Mouse (Mus musculus) T-helper 17 cell (primary cell): Measurements from ENCODE around the gene Prkn.

ENCODE experiments used
- in situ Hi-C, 2 experiments: fragments of 300-600 bp; cut with MboI, MseI; formaldehyde crosslinking; loops; 1 replicate in 1 of 2; 2 replicates in 1 of 2; pipeline ENCODE4 v1.15.1; 2025; ENCODE audit warnings: high pct_unique_total_duplicates in 2 of 2

The Prkn gene

DNA sequence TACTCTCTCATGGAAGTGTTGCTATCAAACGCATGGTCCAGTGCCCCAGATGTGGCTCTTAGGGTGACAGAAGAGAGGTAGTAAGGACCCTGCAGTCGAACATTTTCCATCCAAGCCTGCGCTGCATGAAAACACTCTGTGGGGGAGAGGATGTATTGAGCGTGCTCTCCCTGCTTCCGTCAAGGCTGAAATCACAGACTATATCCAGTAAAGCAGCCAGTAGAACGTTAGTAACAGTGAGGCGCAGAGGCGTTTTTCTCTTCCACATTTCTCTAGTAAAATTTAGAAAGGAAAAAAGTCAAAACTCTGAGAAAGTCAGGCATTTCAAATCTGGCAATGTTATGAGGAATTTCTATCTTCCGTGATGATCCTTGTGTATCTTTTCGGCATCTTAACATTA lies 897.7 kb downstream of the Prkn start:
- in situ Hi-C loops: no loop called here

DNA sequence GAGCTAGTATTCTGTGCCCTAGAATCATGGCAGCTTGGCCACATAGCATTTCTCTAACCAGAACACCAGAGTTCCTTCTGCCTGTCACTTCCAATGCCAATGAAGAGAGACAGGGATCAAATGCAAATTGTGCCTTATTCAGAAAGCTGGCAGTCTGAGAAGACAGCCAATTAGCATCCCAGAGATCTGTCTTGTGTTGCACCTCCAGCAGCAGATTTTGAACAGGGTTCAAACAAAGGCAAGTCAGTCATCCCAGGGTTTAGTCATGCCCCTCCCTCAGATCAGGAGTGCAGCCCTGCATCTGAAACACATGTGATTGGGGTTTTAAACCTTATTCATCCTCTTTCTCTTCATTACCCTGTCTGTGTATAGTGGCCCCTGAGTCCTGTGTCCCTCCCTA lies 900.5 kb downstream of the Prkn start:
- in situ Hi-C loops: no loop called here

DNA sequence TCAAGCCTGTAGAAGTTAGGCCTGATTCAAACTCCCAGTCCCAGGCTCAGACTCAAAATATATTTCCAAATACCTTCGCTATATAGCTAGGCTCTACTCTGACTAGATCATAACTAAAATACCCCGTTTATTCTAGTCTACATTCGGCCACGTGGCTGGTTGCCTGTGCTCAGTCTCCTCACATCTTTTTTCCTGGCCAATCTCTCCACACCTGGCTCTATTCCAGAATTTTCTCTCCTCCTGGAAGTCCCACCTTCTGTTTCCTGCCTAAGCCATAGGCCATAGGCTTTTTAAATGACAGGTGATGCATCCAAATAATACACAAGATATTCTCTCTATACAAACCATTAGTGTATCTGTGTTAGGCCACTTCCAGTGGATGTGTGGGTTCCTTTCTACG lies 901.0 kb downstream of the Prkn start:
- in situ Hi-C loops: no loop called here

GRCm38 (mm10) chr17:11751251-11751650 lies 911.1 kb downstream of the Prkn start:
- in situ Hi-C loops: no loop called here

- in situ Hi-C loops: no loop called here
These were observed 912.5 kb downstream of the Prkn start for GRCm38 (mm10) chr17:11752686-11753085.

GRCm38 (mm10) chr17:11765117-11765516 lies 924.9 kb downstream of the Prkn start:
- in situ Hi-C loops: no loop called here

GRCm38 (mm10) chr17:11765581-11765980 lies 925.4 kb downstream of the Prkn start:
- in situ Hi-C loops: no loop called here

- in situ Hi-C loops: no loop called here
These were observed 927.1 kb downstream of the Prkn start for GRCm38 (mm10) chr17:11767301-11767700.

GRCm38 (mm10) chr17:11768345-11768744 lies 928.2 kb downstream of the Prkn start:
- in situ Hi-C loops: no loop called here

GRCm38 (mm10) chr17:11768971-11769370 lies 928.8 kb downstream of the Prkn start:
- in situ Hi-C loops: no loop called here

- in situ Hi-C loops: no loop called here
These were observed 929.3 kb downstream of the Prkn start for GRCm38 (mm10) chr17:11769513-11769912.

DNA sequence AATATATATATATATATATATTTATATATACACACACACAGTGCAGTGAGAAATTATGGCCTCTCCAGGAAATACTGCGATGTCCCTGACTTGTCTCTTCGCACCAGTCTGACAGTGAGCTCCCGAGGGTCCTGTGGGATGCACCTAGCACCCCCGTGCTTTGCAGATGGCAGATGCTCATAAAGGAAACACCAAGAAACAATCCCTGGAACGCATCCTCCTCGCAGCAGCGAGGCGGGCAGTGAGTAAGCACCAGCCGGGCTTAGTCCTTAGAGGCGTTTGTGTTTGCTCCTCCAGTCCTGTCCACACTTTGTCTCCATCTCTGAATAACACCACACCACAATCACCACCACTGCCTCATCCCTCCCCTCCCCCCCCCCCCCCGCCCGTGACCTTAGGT lies 939.4 kb downstream of the Prkn start:
- in situ Hi-C loops: loop anchor here in 1 of 2 experiments (25.0 kb wide), 1 partner anchor 1758 kb away; no protein-coding TSS in a partner anchor

DNA sequence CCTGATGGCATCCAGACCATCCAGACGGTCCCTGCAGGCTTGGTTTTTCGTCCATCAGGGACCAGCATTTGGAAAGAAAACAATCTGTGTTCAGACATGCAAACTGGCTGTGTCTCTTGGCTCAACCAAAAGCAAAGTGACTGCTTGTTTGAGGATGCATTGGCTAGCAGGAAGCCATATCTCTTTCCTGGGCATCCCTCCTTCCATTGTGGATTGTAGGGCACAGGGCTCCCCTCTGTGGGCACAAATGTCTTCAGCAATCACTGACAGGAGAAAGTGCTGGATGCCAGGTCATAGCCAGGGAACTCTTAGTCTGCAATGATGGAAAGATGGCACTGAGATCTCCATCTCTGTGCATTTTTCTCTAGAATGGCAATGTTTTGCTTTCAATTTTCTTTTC lies 939.8 kb downstream of the Prkn start:
- in situ Hi-C loops: loop anchor here in 1 of 2 experiments (25.0 kb wide), 1 partner anchor 1757 kb away; no protein-coding TSS in a partner anchor

DNA sequence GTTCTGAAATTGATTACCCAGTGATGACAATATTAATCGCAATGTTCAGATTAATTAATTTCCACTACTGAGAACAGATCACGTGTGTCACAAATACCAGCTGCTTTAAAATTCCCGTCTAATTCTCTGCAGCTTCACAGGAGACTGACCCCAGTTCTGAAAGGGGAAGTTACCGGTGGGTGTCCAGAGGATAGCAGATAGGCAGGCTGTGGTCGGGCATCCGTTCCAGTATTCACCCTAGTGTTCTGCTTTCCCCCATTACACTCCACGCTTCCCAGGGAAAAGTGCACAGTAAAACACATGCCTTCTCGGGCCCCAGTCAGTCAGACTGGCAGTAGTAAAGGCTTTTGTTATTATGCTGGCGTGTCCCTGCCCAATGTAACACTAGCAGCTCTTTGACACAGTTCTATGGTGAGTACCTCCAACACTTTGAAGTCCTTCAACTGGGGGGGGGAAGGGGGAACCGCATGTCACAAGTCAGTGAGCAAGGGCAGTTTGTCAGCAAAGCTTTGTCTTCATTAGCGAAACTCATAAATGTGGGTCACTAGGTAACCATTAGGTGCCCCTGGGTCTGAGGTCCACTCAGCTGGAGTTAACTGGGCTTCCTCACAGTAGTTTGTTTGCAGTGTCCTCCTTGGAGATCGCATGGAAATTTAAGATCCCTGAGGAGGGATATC lies 940.8 kb downstream of the Prkn start:
- in situ Hi-C loops: loop anchor here in 1 of 2 experiments (25.0 kb wide), 1 partner anchor 1756 kb away; no protein-coding TSS in a partner anchor

DNA sequence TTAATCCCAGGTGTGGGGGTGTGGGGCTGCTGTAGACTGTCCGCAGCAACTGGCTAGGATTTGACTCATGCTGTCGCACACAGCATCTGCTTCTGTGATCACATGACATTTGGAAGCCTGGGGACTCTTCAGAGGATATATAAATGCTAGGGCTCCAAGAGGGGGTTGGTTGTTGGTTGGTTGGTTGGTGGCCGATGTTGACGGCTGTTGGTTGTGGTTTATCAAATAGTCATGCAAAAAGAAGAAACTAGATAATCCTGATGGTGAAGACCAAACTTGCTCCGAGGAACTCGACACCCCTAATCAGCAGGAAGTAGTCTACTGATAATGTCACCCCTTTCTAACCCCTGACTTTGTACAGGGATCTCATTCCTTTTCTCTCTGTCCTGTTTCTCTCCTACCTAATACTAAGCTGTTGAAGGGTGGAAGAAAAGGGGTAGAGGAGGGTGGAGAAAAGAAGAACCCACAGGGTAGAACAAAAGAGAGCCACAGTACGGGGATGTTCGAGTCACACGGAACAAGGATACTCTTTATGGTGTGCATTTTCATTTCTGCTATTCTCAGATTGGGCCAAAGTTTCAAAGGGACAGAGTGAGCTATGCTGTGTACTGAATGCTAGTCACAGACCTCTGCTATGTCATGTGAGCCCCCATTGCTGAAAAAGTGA lies 948.2 kb downstream of the Prkn start:
- in situ Hi-C loops: loop anchor here in 1 of 2 experiments (25.0 kb wide), 1 partner anchor 1749 kb away; no protein-coding TSS in a partner anchor

DNA sequence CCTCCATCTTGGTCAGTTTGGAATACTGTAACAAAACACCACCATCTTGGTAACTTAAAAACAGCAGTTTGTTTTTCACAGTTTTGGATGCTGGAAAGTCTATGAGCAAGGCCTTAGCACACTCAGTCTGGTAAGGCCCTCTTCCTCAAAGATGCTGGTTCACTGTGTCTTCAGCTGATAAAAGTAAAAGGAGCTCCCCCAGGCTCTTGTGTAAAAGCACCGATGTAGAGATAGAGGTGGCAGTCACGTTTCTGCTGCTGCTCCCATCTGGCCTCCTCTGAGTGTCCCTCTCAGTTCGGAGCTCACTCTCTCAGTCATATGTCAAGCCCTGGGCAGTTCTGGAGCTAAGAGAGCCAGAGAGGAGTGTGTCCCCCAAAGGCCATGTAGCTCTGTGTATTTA lies 955.8 kb downstream of the Prkn start:
- in situ Hi-C loops: loop anchor here in 1 of 2 experiments (25.0 kb wide), 1 partner anchor 1741 kb away; no protein-coding TSS in a partner anchor

DNA sequence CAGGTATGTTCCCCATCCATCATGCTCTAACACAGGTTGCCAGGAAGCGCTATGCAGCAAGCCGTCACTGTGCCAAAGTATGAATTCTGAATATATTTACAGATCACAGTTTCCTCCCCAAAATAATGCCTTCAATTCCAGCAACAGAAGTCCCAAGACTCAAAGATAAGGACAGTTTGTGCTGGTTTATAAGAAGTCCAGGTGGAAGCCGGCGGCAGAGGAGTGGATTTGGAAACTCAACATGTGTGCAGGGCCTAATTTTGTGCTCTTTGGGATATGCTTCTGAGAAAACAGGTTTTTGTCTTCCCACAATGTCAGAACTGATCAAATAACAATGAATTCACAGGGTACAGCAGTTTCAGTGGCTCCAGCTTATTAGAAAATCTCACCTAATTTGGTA lies 961.0 kb downstream of the Prkn start:
- in situ Hi-C loops: loop anchor here in 1 of 2 experiments (10.0 kb wide), 1 partner anchor 1636 kb away; no protein-coding TSS in a partner anchor

GRCm38 (mm10) chr17:11807280-11807679 lies 967.1 kb downstream of the Prkn start:
- in situ Hi-C loops: loop anchor here in 1 of 2 experiments (10.0 kb wide), 1 partner anchor 1642 kb away; no protein-coding TSS in a partner anchor

DNA sequence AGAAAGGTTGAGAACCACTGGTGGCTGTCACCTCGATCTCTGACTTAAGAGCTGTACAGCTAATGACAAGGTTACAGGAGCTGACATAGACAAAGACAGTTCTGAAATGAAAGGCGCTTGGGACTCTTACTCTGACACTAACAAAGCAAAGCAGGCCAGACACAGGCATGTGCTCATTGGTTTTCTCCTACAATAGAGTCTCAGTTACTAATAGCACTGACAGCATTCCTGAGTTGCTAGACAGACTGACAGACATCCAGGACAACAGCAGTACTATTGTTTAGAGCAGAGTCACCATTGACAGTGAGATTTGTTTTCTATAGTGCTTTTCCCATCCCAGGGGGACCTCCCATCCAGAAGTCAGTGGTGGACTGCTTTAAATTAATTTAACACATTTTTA lies 977.7 kb downstream of the Prkn start:
- in situ Hi-C loops: no loop called here

DNA sequence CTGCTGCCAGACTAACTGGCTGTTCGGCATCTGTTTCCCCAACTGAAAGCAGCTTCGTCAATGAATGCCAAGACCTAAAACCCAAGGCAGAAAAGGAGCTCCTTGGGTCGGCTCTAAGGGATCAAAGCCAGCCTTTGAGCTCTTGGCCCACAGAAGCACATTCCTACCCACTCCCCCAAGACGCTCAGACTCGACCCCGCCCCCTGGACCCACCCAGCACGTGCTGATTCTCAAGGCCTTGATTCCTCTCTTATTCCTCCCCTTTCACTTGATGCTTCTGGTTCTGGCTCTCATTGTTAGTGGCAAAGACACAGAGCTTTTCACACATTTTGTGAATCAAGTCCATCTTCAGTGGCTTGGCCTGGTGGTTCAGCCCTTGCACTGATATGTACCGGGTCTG lies 979.3 kb downstream of the Prkn start:
- in situ Hi-C loops: no loop called here

GRCm38 (mm10) chr17:11820757-11821156 lies 980.6 kb downstream of the Prkn start:
- in situ Hi-C loops: no loop called here

GRCm38 (mm10) chr17:11829501-11829900 lies 989.3 kb downstream of the Prkn start:
- in situ Hi-C loops: no loop called here

DNA sequence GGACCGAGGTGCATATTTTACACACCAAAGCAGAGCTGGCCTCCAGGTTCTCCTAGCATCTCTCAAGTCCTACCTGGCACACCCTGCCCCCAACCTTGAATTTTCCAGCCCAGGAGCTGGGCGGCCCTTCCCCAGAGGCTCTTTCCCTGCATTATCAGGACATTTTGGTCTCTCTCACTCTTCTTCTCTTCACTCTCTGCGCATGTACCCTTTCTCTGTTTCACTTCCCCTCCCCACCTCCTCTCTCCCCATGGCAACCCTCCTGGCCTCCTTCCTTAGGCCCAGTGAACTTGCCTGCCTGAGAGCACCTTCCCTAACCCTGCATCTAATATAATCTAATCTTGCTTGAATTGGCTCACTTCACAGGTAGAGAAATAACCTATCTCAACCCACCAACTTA lies 996.9 kb downstream of the Prkn start:
- in situ Hi-C loops: no loop called here
